Mouse (Mus musculus) spleen, adult 2 months (tissue): ENCODE measurements around the gene Kcnmb3.

Source experiments
- CTCF ChIP-seq: fragments of 200-500 bp; IDR thresholded peaks from 2 replicates; pipeline ENCODE4 v1.5.1; 2011; ENCODE audit warnings: mild to moderate bottlenecking, inconsistent platforms; ENCODE audit not compliant: insufficient read depth, insufficient read length, insufficient replicate concordance; ENCODE audit errors: extremely low read depth
- POLR2A ChIP-seq: fragments of 200-500 bp; IDR thresholded peaks from 2 replicates; pipeline ENCODE4 v1.6.1; 2011; ENCODE audit warnings: low read depth, low read length, inconsistent platforms

- no peak for TF ChIP-seq POLR2A
- TF ChIP-seq CTCF: no peak
Measured at GRCm38 (mm10) chr3:32530041-32530440, 38.0 kb upstream of the Kcnmb3 start.
